Mouse (Mus musculus): ENCODE data around the gene Gm20388. TPM values are rescaled to one million over a fixed set of nuclear protein-coding genes. Genes with fewer than 3 reads are reported as not detected.

Gm20388 gene
- polyA plus RNA-seq, 1 experiment from 2014 or later = 1.4 TPM

DNA sequence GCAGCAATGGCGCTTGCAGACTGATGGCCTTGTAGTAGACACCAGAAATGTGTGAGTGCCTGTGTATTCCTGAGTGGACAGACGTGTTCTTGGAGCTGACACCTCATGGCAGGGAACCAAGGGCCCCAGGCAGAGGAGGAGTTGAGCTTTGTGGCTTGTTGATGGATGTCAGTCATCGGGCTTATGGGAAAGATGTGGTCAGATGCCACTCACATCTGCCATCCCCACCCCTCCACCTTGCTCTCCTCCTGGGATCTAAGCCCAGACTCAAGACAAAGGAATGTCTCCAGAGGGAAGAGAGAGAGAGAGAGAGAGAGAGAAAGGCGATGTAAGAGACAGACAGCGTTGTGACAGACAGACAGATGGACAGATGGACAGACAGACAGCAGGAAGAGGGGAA, 1378.7 kb downstream of the Gm20388 start:
- H3K36me3 ChIP-seq (ENCODE audit: control insufficient read depth, insufficient read depth) = no peaks in the 10 kb centered on the region
- H3K4me3 ChIP-seq (ENCODE audit: low read depth, low read length) = no peak overlapping the region
- H3K27ac ChIP-seq (ENCODE audit: low read length) = no peak overlapping the region
- 49% methylated on average over 5 of the region's 5 CpGs for WGBS (ENCODE audit: insufficient replicate concordance)
- no peak overlapping the region for H3K9ac ChIP-seq (ENCODE audit: low read depth, low read length)
- no peaks in the 10 kb centered on the region for H3K9me3 ChIP-seq (replicated peaks; ENCODE audit: control insufficient read depth, low read length)
- H3K4me1 ChIP-seq (ENCODE audit: control insufficient read depth, low read depth, low read length) = no peaks in the 10 kb centered on the region
- H3K27me3 ChIP-seq (ENCODE audit: control insufficient read depth, insufficient read depth, low read depth, low read length) = no peaks in the 10 kb centered on the region; the same call in 1 of the 2 replicates
- no peak overlapping the region for H3K4me2 ChIP-seq (ENCODE audit: low read depth, low read length)
- no peak for ATAC-seq (ENCODE audit: low read depth)

DNA sequence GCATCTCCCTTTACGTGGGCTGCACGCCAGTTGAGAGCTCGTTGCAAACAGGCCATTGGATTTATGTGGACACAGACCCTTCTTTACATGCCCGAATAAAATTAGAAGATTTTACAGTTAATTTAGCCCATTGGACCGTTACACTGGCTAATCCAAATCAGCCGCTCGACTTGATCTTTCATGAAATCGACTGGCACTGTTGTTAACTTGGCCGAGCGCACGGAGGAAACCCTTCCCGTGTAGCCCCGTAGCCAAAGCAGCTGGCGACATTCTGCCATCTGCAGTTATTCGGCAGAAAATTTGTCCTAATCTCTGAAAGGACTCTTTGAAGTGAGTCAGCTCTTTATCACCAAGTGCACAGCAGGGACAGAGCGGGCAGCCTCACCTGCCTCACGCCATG, 1379.9 kb downstream of the Gm20388 start:
- no peaks in the 10 kb centered on the region for H3K9me3 ChIP-seq (replicated peaks; ENCODE audit: control insufficient read depth, low read length)
- H3K4me3 ChIP-seq (ENCODE audit: low read depth, low read length) = no peak overlapping the region
- H3K27ac ChIP-seq (ENCODE audit: low read length) = no peak overlapping the region
- no peaks in the 10 kb centered on the region for H3K4me1 ChIP-seq (ENCODE audit: control insufficient read depth, low read depth, low read length)
- no peak for ATAC-seq (ENCODE audit: low read depth)
- H3K27me3 ChIP-seq (ENCODE audit: control insufficient read depth, insufficient read depth, low read depth, low read length) = no peaks in the 10 kb centered on the region; the same call in 1 of the 2 replicates
- H3K36me3 ChIP-seq (ENCODE audit: control insufficient read depth, insufficient read depth) = no peaks in the 10 kb centered on the region
- WGBS (ENCODE audit: insufficient replicate concordance) = 78% methylated on average over 17 of the region's 17 CpGs
- no peak overlapping the region for H3K9ac ChIP-seq (ENCODE audit: low read depth, low read length)
- H3K4me2 ChIP-seq (ENCODE audit: low read depth, low read length) = no peak overlapping the region

DNA sequence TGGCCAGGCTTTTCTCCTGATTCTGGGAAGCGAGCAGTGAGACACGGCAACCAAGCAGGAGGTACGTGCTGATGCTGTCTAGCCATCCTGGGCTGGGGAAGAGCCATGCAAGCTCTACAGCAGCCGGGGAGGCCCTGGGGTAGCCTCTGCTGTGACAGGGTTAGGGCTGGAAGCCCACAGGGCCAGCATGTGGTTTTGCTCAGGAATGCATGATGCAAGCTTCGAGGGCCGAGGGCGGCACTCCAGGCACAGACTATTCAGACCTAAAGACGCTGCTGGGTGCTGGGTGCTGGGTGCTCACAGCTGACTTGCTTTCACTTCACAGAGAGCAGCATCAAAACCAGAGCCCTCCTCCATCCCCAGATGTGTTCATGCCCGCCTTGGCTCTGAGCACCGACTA, 1382.8 kb downstream of the Gm20388 start:
- H3K4me2 ChIP-seq (ENCODE audit: low read depth, low read length) = no peak overlapping the region
- H3K9me3 ChIP-seq (replicated peaks; ENCODE audit: control insufficient read depth, low read length) = no peaks in the 10 kb centered on the region
- H3K36me3 ChIP-seq (ENCODE audit: control insufficient read depth, insufficient read depth) = no peaks in the 10 kb centered on the region
- ATAC-seq (ENCODE audit: low read depth) = no peak
- no peaks in the 10 kb centered on the region for H3K4me1 ChIP-seq (ENCODE audit: control insufficient read depth, low read depth, low read length)
- no peak overlapping the region for H3K9ac ChIP-seq (ENCODE audit: low read depth, low read length)
- H3K27ac ChIP-seq (ENCODE audit: low read length) = no peak overlapping the region
- WGBS (ENCODE audit: insufficient replicate concordance) = 64% methylated on average over 10 of the region's 10 CpGs
- no peaks in the 10 kb centered on the region; the same call in 1 of the 2 replicates for H3K27me3 ChIP-seq (ENCODE audit: control insufficient read depth, insufficient read depth, low read depth, low read length)
- H3K4me3 ChIP-seq (ENCODE audit: low read depth, low read length) = no peak overlapping the region

DNA sequence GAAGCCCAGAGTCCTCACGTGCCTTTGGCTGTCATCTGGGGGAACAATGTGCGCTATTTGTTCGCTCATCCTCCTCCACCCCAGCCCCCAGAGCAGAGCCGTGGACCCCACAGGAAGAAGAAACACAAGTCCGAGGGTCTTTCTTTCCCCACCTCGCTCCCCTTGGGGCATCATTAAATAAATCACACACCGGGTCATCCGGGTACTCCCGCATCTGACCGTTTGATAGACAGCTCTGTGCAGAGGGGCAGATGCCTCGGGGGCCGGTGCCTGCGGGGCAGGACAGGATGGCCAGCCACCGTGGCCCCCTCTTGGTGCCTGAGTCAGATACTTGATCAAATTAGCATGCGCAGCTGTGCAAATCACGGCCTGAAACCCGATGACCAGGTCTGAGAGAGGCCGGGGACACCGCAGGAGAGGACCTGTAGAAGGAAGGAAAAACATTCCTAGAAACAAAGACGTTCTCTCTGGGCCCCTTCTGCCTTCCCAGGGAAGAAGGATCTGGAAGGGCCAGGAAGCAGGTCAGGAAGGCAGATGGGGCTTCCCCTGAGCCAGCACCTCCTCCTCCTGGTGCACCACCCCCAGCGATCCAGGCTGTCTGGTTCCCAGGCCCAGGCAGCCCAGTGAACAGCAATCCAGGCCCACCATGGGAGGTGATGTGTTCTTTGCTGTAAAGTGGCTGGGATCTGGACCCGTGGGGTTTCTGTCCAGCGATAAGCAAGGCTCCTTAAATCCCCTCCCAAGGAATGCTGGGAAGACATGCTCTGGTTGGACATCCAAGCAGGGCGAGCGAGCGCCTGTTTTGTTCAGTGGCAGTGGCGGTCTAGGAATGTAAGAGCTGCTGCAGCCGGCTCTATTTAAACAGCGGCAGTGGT, 1383.8 kb downstream of the Gm20388 start:
- Histone ChIP-seq H3K4me3 (ENCODE audit: low read depth, low read length) (no peak overlapping the region), H3K27ac (ENCODE audit: low read length) (no peak overlapping the region), H3K4me2 (ENCODE audit: low read depth, low read length) (no peak overlapping the region), H3K9me3 (replicated peaks; ENCODE audit: control insufficient read depth, low read length) (no peaks in the 10 kb centered on the region), H3K9ac (ENCODE audit: low read depth, low read length) (no peak overlapping the region), H3K27me3 (ENCODE audit: control insufficient read depth, insufficient read depth, low read depth, low read length) (no peaks in the 10 kb centered on the region; the same call in 1 of the 2 replicates), H3K36me3 (ENCODE audit: control insufficient read depth, insufficient read depth) (no peaks in the 10 kb centered on the region), H3K4me1 (ENCODE audit: control insufficient read depth, low read depth, low read length) (no peaks in the 10 kb centered on the region)
- WGBS (ENCODE audit: insufficient replicate concordance) = 39% methylated on average over 29 of the region's 29 CpGs
- ATAC-seq (ENCODE audit: low read depth) = no peak

DNA sequence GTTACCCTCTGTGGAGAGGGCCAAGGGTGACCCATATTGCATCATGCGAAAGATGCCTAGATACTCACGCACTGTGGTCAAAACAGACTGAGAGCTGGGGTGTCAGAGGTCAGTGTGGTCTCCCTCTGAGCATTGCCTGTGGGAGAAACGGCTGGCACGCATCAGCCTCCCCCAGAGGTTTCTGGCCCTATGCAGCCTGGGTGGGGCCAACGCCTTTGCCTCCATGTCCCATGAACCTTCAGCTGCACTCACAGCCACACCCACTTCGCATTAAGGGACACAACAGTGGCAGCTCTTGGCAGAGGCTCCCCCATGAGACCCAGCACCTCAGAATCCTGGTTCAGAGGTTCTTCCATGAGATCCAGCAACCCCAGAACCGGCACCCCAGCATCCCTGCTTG, 1385.4 kb downstream of the Gm20388 start:
- Histone ChIP-seq H3K27me3 (ENCODE audit: control insufficient read depth, insufficient read depth, low read depth, low read length) (peaks cover under 1% of the 10 kb centered on the region; the same call in 1 of the 2 replicates), H3K9me3 (replicated peaks; ENCODE audit: control insufficient read depth, low read length) (no peaks in the 10 kb centered on the region), H3K27ac (ENCODE audit: low read length) (no peak overlapping the region), H3K4me1 (ENCODE audit: control insufficient read depth, low read depth, low read length) (no peaks in the 10 kb centered on the region; the same call in 1 of the 2 replicates), H3K4me3 (ENCODE audit: low read depth, low read length) (no peak overlapping the region), H3K9ac (ENCODE audit: low read depth, low read length) (no peak overlapping the region), H3K36me3 (ENCODE audit: control insufficient read depth, insufficient read depth) (no peaks in the 10 kb centered on the region), H3K4me2 (ENCODE audit: low read depth, low read length) (no peak overlapping the region)
- no peak for ATAC-seq (ENCODE audit: low read depth)
- WGBS (ENCODE audit: insufficient replicate concordance) = 60% methylated on average over 7 of the region's 7 CpGs

DNA sequence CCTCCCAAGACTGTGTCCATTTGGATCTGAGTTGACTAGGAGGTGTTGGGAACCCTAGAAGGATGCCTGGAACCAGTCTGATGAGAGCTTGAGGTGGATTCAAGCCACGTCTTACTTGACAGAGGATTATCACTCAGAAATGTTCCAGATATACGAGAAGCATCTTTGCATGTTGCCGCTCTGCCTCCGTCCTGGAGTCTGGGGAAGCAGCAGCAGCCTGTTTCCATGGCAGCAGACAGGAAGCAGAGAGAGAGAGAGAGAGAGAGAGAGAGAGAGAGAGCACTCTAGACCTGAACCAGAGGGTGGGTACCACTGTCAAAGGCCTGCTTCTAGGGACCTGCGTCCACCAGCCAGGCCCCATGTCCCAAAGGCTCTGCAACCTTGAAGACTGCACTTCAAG, 1386.0 kb downstream of the Gm20388 start:
- H3K4me1 ChIP-seq (ENCODE audit: control insufficient read depth, low read depth, low read length) = no peaks in the 10 kb centered on the region; the same call in 1 of the 2 replicates
- H3K27me3 ChIP-seq (ENCODE audit: control insufficient read depth, insufficient read depth, low read depth, low read length) = peaks cover 5% of the 10 kb centered on the region; the same call in 1 of the 2 replicates
- H3K27ac ChIP-seq (ENCODE audit: low read length) = no peak overlapping the region
- H3K4me2 ChIP-seq (ENCODE audit: low read depth, low read length) = no peak overlapping the region
- no peak overlapping the region for H3K9ac ChIP-seq (ENCODE audit: low read depth, low read length)
- no peaks in the 10 kb centered on the region for H3K36me3 ChIP-seq (ENCODE audit: control insufficient read depth, insufficient read depth)
- ATAC-seq (ENCODE audit: low read depth) = no peak
- H3K4me3 ChIP-seq (ENCODE audit: low read depth, low read length) = no peak overlapping the region
- WGBS (ENCODE audit: insufficient replicate concordance) = 56% methylated on average over 5 of the region's 5 CpGs
- H3K9me3 ChIP-seq (replicated peaks; ENCODE audit: control insufficient read depth, low read length) = no peaks in the 10 kb centered on the region

DNA sequence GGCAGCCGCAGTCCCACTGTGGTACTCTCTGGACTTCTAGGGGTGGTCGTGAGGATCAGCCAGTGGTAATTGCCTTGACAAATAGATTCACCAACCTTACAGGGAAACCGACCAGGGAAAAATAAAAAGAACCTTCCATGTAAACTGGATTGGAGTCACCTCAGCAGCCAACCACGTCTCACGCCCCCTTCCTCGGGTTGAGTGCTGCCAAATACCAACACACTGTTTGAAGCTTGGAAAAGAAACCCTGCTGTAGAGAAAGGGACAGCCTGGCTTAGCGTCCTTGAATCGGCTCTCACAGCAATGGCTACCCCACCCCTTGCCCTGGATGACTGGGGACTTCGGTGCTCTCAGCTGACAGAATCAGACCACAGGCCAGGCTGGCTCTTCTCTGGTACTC, 1386.7 kb downstream of the Gm20388 start:
- H3K27me3 ChIP-seq (ENCODE audit: control insufficient read depth, insufficient read depth, low read depth, low read length) = peaks cover 5% of the 10 kb centered on the region; the same call in 1 of the 2 replicates
- 65% methylated on average over 9 of the region's 9 CpGs for WGBS (ENCODE audit: insufficient replicate concordance)
- H3K27ac ChIP-seq (ENCODE audit: low read length) = no peak overlapping the region
- no peak overlapping the region for H3K4me2 ChIP-seq (ENCODE audit: low read depth, low read length)
- no peaks in the 10 kb centered on the region for H3K36me3 ChIP-seq (ENCODE audit: control insufficient read depth, insufficient read depth)
- H3K4me1 ChIP-seq (ENCODE audit: control insufficient read depth, low read depth, low read length) = no peaks in the 10 kb centered on the region; the same call in 1 of the 2 replicates
- H3K9me3 ChIP-seq (replicated peaks; ENCODE audit: control insufficient read depth, low read length) = no peaks in the 10 kb centered on the region
- no peak for ATAC-seq (ENCODE audit: low read depth)
- H3K9ac ChIP-seq (ENCODE audit: low read depth, low read length) = no peak overlapping the region
- no peak overlapping the region for H3K4me3 ChIP-seq (ENCODE audit: low read depth, low read length)

DNA sequence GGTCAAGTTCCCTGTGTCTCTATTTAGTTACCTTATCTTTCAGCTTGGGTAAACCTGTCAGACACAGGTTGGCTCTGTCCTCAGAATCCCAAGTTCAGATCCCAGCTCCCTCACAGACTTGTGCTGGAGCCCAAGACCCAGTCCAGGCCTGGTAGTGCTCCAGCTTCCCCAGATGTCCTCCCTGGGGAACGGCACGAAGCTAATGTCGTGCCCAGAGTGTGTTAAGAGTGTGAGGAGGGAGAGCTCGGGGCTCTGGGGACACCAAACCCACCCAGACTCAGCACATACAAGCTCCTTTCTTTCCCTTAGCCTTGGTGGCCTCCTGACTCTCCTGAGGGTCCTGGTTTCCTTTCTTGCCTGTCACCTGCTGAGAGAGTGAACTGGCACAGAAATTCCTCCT, 1389.4 kb downstream of the Gm20388 start:
- 27% methylated on average over 4 of the region's 4 CpGs for WGBS (ENCODE audit: insufficient replicate concordance)
- Histone ChIP-seq H3K4me3 (ENCODE audit: low read depth, low read length) (no peak overlapping the region), H3K4me2 (ENCODE audit: low read depth, low read length) (no peak overlapping the region), H3K27ac (ENCODE audit: low read length) (no peak overlapping the region), H3K4me1 (ENCODE audit: control insufficient read depth, low read depth, low read length) (no peaks in the 10 kb centered on the region; the same call in 1 of the 2 replicates), H3K36me3 (ENCODE audit: control insufficient read depth, insufficient read depth) (no peaks in the 10 kb centered on the region), H3K27me3 (ENCODE audit: control insufficient read depth, insufficient read depth, low read depth, low read length) (peaks cover 5% of the 10 kb centered on the region; the same call in 1 of the 2 replicates), H3K9me3 (replicated peaks; ENCODE audit: control insufficient read depth, low read length) (no peaks in the 10 kb centered on the region), H3K9ac (ENCODE audit: low read depth, low read length) (no peak overlapping the region)
- no peak for ATAC-seq (ENCODE audit: low read depth)

Data from liver, embryonic 16.5 days (tissue).